Mouse (Mus musculus): ENCODE results near the gene Trim16. TPM values are rescaled to one million over a fixed set of nuclear protein-coding genes. Genes with fewer than 3 reads are reported as not detected.
A peak's percentile ranks its signal among the peaks of the same experiment; 100 is the strongest.

The Trim16 gene
- polyA plus RNA-seq, 1 experiment from 2014 or later: 3.9 TPM

DNA sequence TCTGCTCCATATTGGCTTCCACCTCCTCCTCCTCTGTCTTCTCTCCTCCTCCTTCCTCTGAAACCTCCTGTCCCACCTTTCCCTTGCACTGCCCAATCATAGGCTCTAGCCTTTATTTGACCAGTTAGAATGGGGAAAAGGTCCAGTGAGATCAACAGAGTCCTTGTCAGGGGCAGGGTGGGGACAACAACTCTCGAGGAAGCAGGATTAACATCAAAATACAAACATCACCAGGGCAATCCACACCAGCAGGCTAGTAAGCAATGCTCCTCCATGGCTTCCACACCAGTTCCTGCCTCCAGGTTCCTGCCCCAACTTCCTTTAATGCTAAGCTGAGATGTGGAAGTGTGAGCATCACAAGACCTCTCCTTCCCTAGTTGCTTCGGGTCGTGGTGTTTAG is 25.7 kb downstream of the Trim16 start:
- Histone ChIP-seq H3K27ac (replicated peaks) (no peak overlapping the region), H3K9ac (replicated peaks) (no peak overlapping the region), H3K36me3 (no peaks in the 10 kb centered on the region), H3K4me2 (replicated peaks) (no peak overlapping the region), H3K27me3 (no peaks in the 10 kb centered on the region), H3K9me3 (no peaks in the 10 kb centered on the region), H3K4me3 (no peak overlapping the region), H3K4me1 (no peaks in the 10 kb centered on the region)
- 86% methylated on average over 3 of the region's 3 CpGs for WGBS
- ATAC-seq (replicated peaks): no peak

DNA sequence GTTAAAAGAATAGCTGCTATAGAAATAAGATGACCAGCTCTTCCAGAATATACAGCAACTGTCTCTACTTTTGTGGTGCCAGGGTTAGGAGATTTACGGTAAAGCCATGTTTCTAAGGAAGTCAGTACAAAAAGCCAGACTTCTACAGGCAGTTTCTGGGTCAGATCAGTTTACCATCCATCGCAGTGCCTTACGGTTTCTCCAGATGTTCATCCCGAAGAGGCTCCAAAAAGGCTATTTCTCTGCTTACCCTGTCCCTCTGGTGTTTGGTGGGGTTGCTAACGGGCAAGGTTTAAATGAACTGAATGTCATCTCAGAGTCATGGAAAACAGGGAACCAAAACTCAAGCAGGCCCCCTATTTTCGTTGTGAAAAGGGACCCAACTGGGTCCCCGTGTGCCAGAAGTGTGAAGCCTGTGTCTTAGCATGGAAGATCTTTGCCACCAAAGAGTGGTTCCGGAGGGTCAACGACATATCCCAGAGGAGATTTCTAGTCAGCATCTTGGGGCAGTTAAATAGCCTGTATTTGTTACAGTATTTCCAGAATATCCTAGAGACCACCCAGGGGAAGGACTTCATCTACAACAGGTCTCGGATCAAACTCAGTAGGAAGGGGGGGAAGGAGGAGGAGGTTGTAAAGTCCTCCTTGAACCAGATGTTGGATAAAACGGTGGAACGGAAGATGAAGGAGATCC is 27.1 kb downstream of the Trim16 start, which contains the start of gene Fbxw10:
Gene Fbxw10, plus strand, starts transcription at position 109 of the 694 bp plus-strand sequence.
- H3K4me3 ChIP-seq: no peak within 1 kb of the TSS
- no peaks in the 10 kb centered on the region for H3K9me3 ChIP-seq
- H3K4me1 ChIP-seq: no peaks in the 10 kb centered on the region
- 30% methylated on average over 12 of the region's 12 CpGs for WGBS
- H3K27me3 ChIP-seq: no peaks in the 10 kb centered on the region
- peak within 1 kb of the TSS; percentile 22; the same call in 1 of the 2 replicates for H3K4me2 ChIP-seq (replicated peaks)
- no peak within 1 kb of the TSS for H3K27ac ChIP-seq (replicated peaks)
- no peaks in the 10 kb centered on the region for H3K36me3 ChIP-seq
- H3K9ac ChIP-seq (replicated peaks): no peak within 1 kb of the TSS
- ATAC-seq (replicated peaks): no peak

DNA sequence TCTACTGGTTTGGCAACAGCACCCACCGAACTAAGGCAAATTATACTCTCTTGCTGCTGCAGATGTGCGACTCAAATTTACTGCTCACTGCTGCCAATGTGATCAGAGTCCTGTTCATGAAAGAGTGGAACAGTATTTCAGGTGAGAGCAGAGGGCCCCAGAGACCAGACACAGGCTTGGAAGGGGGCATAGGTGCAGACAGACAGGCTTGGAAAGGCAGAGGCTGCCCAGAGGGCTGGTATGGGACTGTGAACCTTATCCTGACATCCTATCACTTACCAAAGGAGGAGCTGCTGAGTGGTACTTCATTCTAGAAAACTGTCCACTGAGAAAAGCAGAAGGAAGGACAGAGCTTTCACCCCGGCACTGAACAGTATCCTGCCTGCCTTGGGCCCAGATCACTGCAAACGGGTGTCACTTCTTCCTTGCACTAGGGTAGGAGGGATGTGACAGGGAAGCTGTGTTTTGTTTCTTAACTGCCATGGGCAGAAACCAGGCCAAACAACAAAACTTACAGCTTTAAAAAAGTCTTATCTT is 27.7 kb downstream of the Trim16 start:
- Histone ChIP-seq H3K4me1 (no peaks in the 10 kb centered on the region), H3K36me3 (no peaks in the 10 kb centered on the region), H3K27me3 (no peaks in the 10 kb centered on the region), H3K9ac (replicated peaks) (no peak overlapping the region), H3K27ac (replicated peaks) (no peak overlapping the region), H3K9me3 (no peaks in the 10 kb centered on the region), H3K4me2 (replicated peaks) (no peak overlapping the region), H3K4me3 (no peak overlapping the region)
- ATAC-seq (replicated peaks): no peak
- 64% methylated on average over 4 of the region's 4 CpGs for WGBS

DNA sequence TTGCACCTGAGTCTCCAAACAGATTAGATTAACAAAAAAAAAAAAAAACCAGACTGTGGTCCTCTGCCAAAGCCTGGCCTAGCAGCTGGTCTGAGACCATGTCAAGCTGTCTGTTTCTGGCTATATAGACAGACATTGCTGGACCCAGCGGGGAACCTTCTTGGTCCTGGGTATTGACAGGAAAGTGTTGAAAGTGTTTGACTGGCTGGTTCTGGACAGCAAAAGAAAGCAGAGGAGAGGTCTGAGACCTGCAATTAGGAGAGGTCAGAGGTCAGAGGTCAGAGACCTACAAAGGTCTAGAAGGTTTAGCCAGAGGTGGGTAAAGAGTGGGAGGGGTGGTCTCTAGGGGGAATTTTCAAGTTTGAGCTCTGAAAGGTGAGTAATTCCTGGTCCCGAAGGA is 28.3 kb downstream of the Trim16 start:
- Histone ChIP-seq H3K27me3 (no peaks in the 10 kb centered on the region), H3K9me3 (no peaks in the 10 kb centered on the region), H3K4me3 (no peak overlapping the region), H3K9ac (replicated peaks) (no peak overlapping the region), H3K36me3 (no peaks in the 10 kb centered on the region), H3K4me1 (no peaks in the 10 kb centered on the region), H3K4me2 (replicated peaks) (no peak overlapping the region), H3K27ac (replicated peaks) (no peak overlapping the region)
- WGBS: 36% methylated on average over 2 of the region's 2 CpGs
- ATAC-seq (replicated peaks): no peak

DNA sequence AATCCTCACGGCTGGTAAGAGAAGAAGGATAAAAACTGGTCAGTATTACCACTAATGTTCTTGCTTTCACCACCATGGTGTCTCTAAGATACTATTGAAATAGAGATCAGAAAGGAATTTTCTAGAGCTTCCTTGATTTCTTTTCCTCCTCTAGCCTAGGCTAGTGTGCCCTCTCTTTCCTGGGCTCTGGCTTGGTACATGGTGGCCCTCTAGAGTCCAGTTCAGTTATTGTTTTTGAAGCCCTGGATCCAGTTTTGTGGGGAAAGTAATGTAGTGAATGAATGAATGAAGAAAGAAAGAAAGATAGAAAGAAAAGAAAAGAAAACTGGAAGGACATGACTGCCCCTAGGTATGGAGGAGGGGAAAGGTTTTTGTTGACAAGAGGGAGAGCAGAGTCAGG is 31.2 kb downstream of the Trim16 start:
- Histone ChIP-seq H3K9ac (replicated peaks) (no peak overlapping the region), H3K4me2 (replicated peaks) (no peak overlapping the region), H3K9me3 (no peaks in the 10 kb centered on the region), H3K4me1 (no peaks in the 10 kb centered on the region), H3K4me3 (no peak overlapping the region), H3K36me3 (no peaks in the 10 kb centered on the region), H3K27ac (replicated peaks) (no peak overlapping the region), H3K27me3 (no peaks in the 10 kb centered on the region)
- no peak for ATAC-seq (replicated peaks)
- 71% methylated on average over 1 of the region's 1 CpGs for WGBS

DNA sequence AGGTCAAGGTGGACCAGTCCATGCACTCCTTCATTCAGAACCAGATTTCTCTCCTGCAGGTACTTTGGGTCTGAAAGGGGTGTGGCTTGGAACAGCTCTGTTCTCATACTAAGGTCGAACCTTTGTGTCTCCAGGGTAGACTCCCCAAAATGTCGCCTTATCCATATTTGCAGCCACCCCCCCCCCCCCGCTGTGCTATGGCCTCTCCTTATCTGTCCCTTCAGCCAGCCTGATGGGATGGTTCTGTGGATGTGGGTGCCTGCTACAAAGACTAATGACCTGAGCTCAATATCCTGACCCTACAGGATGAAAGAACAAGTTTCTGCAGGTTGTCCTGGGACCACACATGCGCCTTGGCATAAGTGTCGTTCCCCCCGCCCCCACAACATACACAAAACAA is 33.3 kb downstream of the Trim16 start:
- H3K27ac ChIP-seq (replicated peaks): no peak overlapping the region
- 88% methylated on average over 6 of the region's 6 CpGs for WGBS
- ATAC-seq (replicated peaks): no peak
- no peak overlapping the region for H3K4me3 ChIP-seq
- no peaks in the 10 kb centered on the region for H3K9me3 ChIP-seq
- H3K27me3 ChIP-seq: no peaks in the 10 kb centered on the region
- H3K4me2 ChIP-seq (replicated peaks): no peak overlapping the region
- no peak overlapping the region for H3K9ac ChIP-seq (replicated peaks)
- H3K4me1 ChIP-seq: no peaks in the 10 kb centered on the region
- no peaks in the 10 kb centered on the region for H3K36me3 ChIP-seq

DNA sequence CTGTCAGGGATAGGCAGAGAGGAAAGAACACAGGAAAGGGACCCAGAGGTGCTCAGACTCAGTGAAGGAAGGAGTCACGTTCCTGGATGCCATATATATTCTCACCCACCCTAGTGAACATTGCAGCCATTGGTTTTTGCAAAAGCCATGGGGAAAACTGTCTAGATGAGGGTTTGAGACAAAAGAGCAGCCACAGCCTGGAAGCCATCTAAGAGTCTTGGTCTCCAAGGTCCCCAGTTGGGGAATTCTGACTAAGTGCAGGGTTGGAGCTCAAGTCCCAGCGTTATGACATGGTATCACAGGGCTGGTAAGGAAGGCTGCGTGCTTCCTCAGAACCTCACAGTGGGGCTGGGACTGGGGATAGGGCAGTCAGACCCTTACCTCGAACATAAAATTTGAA is 45.5 kb downstream of the Trim16 start:
- no peaks in the 10 kb centered on the region for H3K36me3 ChIP-seq
- H3K9me3 ChIP-seq: no peaks in the 10 kb centered on the region
- H3K4me3 ChIP-seq: no peak overlapping the region
- no peak overlapping the region for H3K27ac ChIP-seq (replicated peaks)
- ATAC-seq (replicated peaks): no peak
- H3K4me2 ChIP-seq (replicated peaks): no peak overlapping the region
- WGBS: 82% methylated on average over 4 of the region's 4 CpGs
- no peaks in the 10 kb centered on the region for H3K27me3 ChIP-seq
- H3K9ac ChIP-seq (replicated peaks): no peak overlapping the region
- no peaks in the 10 kb centered on the region for H3K4me1 ChIP-seq

DNA sequence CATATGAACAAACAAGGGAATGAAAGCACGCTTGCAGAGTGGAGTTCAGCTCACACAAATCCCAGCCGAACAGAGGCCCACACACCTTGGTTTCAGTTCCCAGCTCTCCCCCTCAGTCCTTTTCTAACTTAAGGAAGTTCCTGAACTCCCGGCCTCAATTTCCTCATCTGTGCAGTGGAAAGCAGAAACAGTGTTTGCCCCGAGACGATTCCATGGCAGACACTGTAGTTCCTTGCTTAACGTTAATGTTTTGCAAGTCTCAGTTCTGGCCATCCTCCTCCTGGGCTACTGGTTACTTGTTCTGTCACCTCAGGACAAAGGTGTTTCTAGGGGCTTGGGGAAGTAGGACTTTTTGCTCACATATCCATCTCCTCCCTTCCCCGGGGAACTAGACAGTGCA is 46.7 kb downstream of the Trim16 start:
- no peaks in the 10 kb centered on the region for H3K36me3 ChIP-seq
- H3K9me3 ChIP-seq: no peaks in the 10 kb centered on the region
- H3K4me1 ChIP-seq: no peaks in the 10 kb centered on the region
- H3K27me3 ChIP-seq: no peaks in the 10 kb centered on the region
- H3K4me3 ChIP-seq: no peak overlapping the region
- H3K27ac ChIP-seq (replicated peaks): no peak overlapping the region
- no peak overlapping the region for H3K4me2 ChIP-seq (replicated peaks)
- no peak overlapping the region for H3K9ac ChIP-seq (replicated peaks)
- 88% methylated on average over 7 of the region's 7 CpGs for WGBS
- no peak for ATAC-seq (replicated peaks)

DNA sequence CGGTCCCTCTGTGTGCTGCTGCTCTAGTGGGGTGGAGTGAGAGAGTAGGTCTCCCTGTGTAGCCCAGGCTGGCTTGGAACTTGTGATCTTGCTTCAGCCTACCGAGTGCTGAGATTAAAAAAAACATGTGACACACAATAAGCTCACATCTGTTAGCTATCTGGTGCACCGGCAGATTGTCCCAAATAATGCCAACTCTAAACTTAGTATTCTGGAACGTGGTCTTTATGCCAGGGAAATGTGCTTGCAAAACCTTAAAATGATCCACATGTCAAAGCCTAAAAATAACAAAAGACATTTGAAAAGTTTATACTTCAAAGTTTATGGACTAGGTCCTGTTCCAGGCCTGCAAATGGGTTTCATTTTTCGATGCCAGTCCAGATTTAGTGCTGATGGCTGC is 49.2 kb downstream of the Trim16 start:
- 82% methylated on average over 5 of the region's 5 CpGs for WGBS
- Histone ChIP-seq H3K9me3 (no peaks in the 10 kb centered on the region), H3K9ac (replicated peaks) (no peak overlapping the region), H3K4me2 (replicated peaks) (no peak overlapping the region), H3K36me3 (no peaks in the 10 kb centered on the region), H3K4me1 (no peaks in the 10 kb centered on the region), H3K27ac (replicated peaks) (no peak overlapping the region), H3K4me3 (no peak overlapping the region), H3K27me3 (no peaks in the 10 kb centered on the region)
- no peak for ATAC-seq (replicated peaks)

DNA sequence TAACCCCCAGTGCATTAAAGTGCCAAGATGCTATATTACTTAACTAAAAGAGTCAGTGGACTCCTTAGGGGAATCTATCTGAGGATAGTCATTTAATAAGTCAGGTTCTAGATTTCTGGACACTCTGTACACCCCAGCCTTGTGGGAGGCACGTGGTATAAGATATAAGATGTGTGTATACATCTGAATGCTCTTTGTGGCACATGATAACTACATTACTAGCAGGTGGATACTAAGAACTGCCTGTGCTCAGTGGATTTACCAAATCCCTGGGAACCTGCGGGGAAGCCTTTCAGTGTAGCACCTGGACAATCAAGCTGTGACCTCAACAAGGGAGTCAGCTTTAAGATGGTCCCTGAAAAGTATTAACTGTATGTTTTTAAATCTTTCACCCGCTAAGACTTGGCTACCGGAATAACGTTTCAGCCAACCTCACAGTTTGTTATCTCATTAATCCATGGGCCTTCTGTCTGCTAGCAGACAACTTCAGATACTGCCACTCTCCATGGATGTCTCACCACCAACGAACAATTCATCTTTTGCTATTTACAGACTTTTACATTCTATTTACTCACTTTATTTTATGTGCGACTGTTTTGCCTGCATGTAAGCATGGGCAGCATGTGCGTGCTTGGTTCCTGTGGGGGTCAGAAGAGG is 49.8 kb downstream of the Trim16 start:
- Histone ChIP-seq H3K27ac (replicated peaks) (no peak overlapping the region), H3K9me3 (no peaks in the 10 kb centered on the region), H3K9ac (replicated peaks) (no peak overlapping the region), H3K4me2 (replicated peaks) (no peak overlapping the region), H3K36me3 (no peaks in the 10 kb centered on the region), H3K4me1 (no peaks in the 10 kb centered on the region), H3K27me3 (no peaks in the 10 kb centered on the region), H3K4me3 (no peak overlapping the region)
- WGBS: 88% methylated on average over 8 of the region's 8 CpGs
- no peak for ATAC-seq (replicated peaks)

DNA sequence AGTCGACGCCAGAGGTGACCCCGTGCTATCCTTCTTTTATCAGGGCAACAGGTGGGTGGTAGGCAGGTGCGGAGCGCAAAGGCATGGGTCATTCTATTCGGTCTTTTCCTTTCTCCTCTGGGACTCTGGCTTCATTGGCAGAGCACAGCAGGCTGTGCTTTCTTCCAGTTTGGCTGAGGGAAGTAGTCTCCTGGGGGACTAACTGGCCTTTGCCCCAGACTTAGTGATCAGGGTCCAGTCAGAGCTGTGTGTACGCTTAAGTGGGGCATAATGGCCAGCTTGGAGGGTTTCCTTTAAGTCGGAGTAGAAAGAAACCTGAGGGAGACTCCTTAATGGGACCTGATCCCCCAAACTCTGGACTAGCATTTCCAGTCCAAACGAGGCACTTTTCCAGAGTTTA is 53.4 kb downstream of the Trim16 start:
- Histone ChIP-seq H3K4me3 (no peak overlapping the region), H3K27ac (replicated peaks) (no peak overlapping the region), H3K27me3 (no peaks in the 10 kb centered on the region), H3K9me3 (no peaks in the 10 kb centered on the region), H3K9ac (replicated peaks) (no peak overlapping the region), H3K4me2 (replicated peaks) (no peak overlapping the region), H3K4me1 (no peaks in the 10 kb centered on the region), H3K36me3 (no peaks in the 10 kb centered on the region)
- 80% methylated on average over 9 of the region's 9 CpGs for WGBS
- no peak for ATAC-seq (replicated peaks)

DNA sequence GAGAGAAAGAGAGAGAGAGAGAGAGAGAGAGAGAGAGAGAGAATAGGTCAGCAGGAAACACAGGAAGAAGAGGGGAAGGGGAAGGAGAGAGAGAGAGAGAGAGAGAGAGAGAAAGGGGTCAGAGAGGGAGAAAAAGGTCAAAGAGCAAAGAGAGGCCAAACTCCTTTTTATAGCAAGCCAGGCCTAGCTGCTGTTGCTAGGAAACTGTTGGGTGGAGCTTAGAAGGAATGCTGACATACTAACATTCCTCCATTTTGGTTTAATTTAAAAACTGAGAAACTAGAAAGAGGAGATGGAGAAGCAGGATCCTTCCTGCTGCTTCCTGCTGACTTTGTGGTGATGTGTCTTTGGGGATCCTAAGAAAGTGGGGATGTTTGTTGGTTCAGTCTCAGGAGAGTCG is 55.7 kb downstream of the Trim16 start:
- H3K4me3 ChIP-seq: no peak overlapping the region
- H3K9me3 ChIP-seq: no peaks in the 10 kb centered on the region
- peaks cover 11% of the 10 kb centered on the region; the same call in 1 of the 2 replicates for H3K4me1 ChIP-seq
- no peaks in the 10 kb centered on the region for H3K36me3 ChIP-seq
- H3K27ac ChIP-seq (replicated peaks): no peak overlapping the region
- no peak for ATAC-seq (replicated peaks)
- no peak overlapping the region for H3K9ac ChIP-seq (replicated peaks)
- 89% methylated on average over 1 of the region's 1 CpGs for WGBS
- no peak overlapping the region for H3K4me2 ChIP-seq (replicated peaks)
- H3K27me3 ChIP-seq: no peaks in the 10 kb centered on the region
